Mouse (Mus musculus) intestine, postnatal 0 days (tissue): ENCODE measurements around the gene Btbd35f4. TPM values are rescaled to one million over a fixed set of nuclear protein-coding genes. Genes with fewer than 3 reads are reported as not detected.
"Not testable (repeated sequence)": the region's sequence is repeated elsewhere in the genome, so short reads cannot be mapped to it uniquely, and the experiment has no call there.

Source experiments
- ATAC-seq: fragments of 200-750 bp; cut with Nextera tagmentation; 2 replicates; pipeline ENCODE4 v1.8.0; 2017; ENCODE audit warnings: mild to moderate bottlenecking, moderate TSS enrichment, moderate library complexity
- H3K27ac ChIP-seq: fragments of 300-500 bp; sonication (generic); 2 replicates; pipeline ENCODE4 v1.5.1; 2014; ENCODE audit warnings: mild to moderate bottlenecking, low read depth, low read length, moderate library complexity
- H3K27me3 ChIP-seq: fragments of 300-500 bp; sonication (generic); replicated peaks from 2 replicates; pipeline ENCODE4 v1.6.1; 2014; ENCODE audit warnings: low read length, mixed read lengths; ENCODE audit not compliant: control insufficient read depth, insufficient read depth
- H3K36me3 ChIP-seq: fragments of 300-500 bp; sonication (generic); 2 replicates; pipeline ENCODE4 v1.6.1; 2014; ENCODE audit warnings: mild to moderate bottlenecking, moderate library complexity; ENCODE audit not compliant: control insufficient read depth, insufficient read depth
- H3K4me1 ChIP-seq: fragments of 300-500 bp; sonication (generic); replicated peaks from 2 replicates; pipeline ENCODE4 v1.6.1; 2014; ENCODE audit warnings: antibody characterized with exemption, low read length, mixed read lengths; ENCODE audit not compliant: control insufficient read depth, insufficient read depth
- H3K4me2 ChIP-seq: fragments of 300-500 bp; sonication (generic); replicated peaks from 2 replicates; pipeline ENCODE4 v1.6.1; 2014; ENCODE audit warnings: low read depth, mild to moderate bottlenecking, moderate library complexity
- H3K4me3 ChIP-seq: fragments of 300-500 bp; sonication (generic); 2 replicates; pipeline ENCODE4 v1.5.1; 2014; ENCODE audit warnings: low read depth, low read length
- H3K9ac ChIP-seq: fragments of 300-500 bp; sonication (generic); 2 replicates; pipeline ENCODE4 v1.6.1; 2014; ENCODE audit warnings: mild to moderate bottlenecking, low read depth, low read length
- H3K9me3 ChIP-seq: fragments of 300-500 bp; sonication (generic); 2 replicates; pipeline ENCODE4 v1.6.1; 2016; ENCODE audit warnings: mixed run types; ENCODE audit not compliant: control insufficient read depth
- WGBS: fragments of 180-500 bp; shearing (Covaris S2); extraction: QIAGEN DNeasy Blood & Tissue Kit; methylation state at CpG from one replicate; pipeline ENCODE4 v1.1.7; 2014; 5-methylcytosine and 5-hydroxymethylcytosine counted together
- polyA plus RNA-seq: library from polyadenylated mRNA; unstranded; fragments of >200 nt; fragmentation: Nextera tagmentation; extraction: Ambion mirVana; gene quantifications from 2 replicates; pipeline ENCODE4 v1.2.1, GENCODE M21; 2015

Btbd35f4 gene
- not detected in 2 replicates for polyA plus RNA-seq

DNA sequence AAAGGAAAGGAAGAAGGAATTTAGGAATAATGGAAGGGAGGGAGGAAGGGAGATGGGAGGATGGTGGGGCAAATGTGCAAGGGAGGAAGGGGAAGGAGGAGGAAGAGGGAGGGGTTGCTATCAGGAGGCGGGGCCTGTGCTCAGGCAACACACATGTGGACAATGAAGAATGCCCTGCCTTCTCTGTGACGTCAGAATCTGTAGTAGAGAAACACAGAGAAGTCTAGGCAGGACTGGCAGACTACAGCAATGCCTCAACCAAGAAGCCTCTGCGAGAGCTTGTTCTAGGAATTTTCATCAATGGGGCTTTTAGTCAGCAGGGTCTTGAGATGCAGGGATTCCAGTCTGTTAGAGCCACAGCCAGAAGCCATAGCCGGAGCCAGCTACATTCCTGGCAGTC is at the start of gene Btbd35f4:
Gene Btbd35f4, plus strand, starts transcription at position 301 of the 400 bp plus-strand sequence.
- H3K36me3 ChIP-seq, H3K4me2 ChIP-seq, H3K4me1 ChIP-seq, H3K27me3 ChIP-seq, H3K4me3 ChIP-seq, H3K9me3 ChIP-seq, ATAC-seq, H3K9ac ChIP-seq, H3K27ac ChIP-seq: not testable (repeated sequence)
- WGBS: no CpG with 5 or more reads among the region's 4 CpGs

DNA sequence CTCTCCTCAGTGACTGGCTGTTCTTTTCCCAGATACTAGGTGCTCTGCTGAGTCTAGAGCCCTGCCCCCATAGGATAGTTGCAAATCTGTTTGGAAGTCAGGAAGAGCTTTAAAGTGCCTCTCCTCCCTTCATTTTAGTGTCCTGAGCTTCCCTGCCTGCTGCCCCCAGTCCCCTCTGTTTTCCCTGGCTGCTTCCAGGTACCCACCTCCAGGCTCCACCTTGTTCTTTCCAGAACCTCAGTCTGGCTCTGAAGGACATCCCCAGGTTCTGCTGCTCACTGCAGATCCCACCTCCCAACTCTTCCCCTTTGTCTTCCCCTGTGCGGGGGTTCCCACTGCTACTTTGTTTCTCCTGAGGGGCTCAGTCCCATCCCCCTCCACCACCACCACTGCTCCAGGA is 39.7 kb downstream of the Btbd35f4 start:
- H3K27ac ChIP-seq, H3K4me2 ChIP-seq, H3K9me3 ChIP-seq, H3K4me3 ChIP-seq, H3K9ac ChIP-seq, ATAC-seq, H3K27me3 ChIP-seq, H3K36me3 ChIP-seq, H3K4me1 ChIP-seq: not testable (repeated sequence)
- WGBS: no CpG with 5 or more reads among the region's 1 CpGs

Other genes starting within 250 kb of the Btbd35f4 start
- not detected in 2 replicates for gene Btbd35f27, start 151.6 kb downstream of the Btbd35f4 start, polyA plus RNA-seq